Mouse (Mus musculus): ENCODE data around the gene Adarb2. TPM values are rescaled to one million over a fixed set of nuclear protein-coding genes. Genes with fewer than 3 reads are reported as not detected.

Gene Adarb2
- total RNA-seq, 2 experiments from 2014 or later: 22.9 to 25.8 TPM

DNA sequence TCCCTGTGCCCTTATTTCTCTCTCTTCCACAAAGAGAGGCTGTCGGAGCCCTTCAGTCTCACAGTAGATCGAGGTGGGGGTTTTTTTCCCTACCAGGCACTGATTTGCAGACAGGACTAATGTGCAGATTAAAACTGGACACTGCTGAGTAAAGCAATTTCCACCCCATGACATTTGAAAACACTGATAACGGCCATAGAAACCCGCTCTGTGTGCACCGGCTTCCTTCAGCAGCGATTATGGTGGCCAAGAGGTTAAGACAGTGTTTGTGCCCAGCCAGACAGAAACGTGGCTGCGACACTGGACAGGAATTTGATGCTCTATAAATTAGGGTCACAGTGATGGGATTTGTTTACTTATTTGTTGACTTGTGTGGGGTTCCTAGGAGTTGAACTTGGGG is 590.6 kb downstream of the Adarb2 start:
- TF ChIP-seq CTCF (IDR thresholded peaks at IDR 0.05): no peak
- no peak overlapping the region for H3K27ac ChIP-seq
- no peak overlapping the region for H3K4me3 ChIP-seq
- intact Hi-C loops (cut with DNase I): no loop called here
- no peak for DNase-seq (ENCODE audit: extremely low spot score in 1 of 2, low spot score in 2 of 2)

DNA sequence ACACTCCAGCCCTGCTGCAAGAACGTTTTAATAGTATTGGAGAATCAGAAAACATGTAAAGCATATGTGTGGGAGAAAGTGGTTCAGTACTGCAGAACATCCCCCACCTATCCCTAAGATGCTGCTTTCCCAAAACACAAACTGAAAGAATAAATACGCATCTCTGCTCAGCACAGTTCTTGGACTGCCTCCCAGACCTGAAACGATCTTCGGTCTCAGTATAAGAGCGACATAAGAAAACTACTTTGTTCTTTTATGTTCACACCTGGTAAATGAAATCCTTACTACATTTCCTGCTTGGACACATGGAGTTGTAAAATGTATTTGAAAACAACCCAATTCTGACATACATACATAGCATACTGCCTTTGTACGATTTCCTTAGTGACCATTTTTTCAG is 597.9 kb downstream of the Adarb2 start:
- no peak for TF ChIP-seq CTCF (IDR thresholded peaks at IDR 0.05)
- Histone ChIP-seq H3K4me3 (no peak overlapping the region), H3K27ac (no peak overlapping the region)
- no peak for DNase-seq (ENCODE audit: extremely low spot score in 1 of 2, low spot score in 2 of 2)
- intact Hi-C loops (cut with DNase I): no loop called here

DNA sequence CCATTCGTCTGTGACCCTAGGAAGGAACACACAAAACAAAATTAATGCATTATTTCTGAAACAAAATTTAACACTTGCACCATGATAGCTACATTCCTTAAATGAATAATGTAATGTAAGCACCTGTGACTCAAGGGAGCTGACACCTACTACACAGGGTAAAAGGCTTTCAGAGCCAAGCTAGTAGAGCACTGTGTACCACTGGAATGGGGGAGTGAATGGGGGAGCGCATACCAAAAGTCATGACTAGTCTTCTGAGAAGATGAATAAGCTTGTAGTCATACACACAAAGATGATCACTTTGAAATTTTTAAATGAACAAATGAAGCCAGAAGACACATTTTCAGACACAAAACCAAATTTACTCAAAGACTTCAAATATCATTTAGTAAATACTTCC is 603.3 kb downstream of the Adarb2 start:
- intact Hi-C loops (cut with DNase I): no loop called here
- DNase-seq (ENCODE audit: extremely low spot score in 1 of 2, low spot score in 2 of 2): no peak
- TF ChIP-seq CTCF (IDR thresholded peaks at IDR 0.05): no peak
- Histone ChIP-seq H3K27ac (no peak overlapping the region), H3K4me3 (no peak overlapping the region)

Measured in left cerebral cortex, adult 2 months (tissue).